Mouse (Mus musculus) myocyte (in vitro differentiated cells): ENCODE data around the gene Atp1b2. TPM values are rescaled to one million over a fixed set of nuclear protein-coding genes. Genes with fewer than 3 reads are reported as not detected.
"Not testable (repeated sequence)": the region's sequence is repeated elsewhere in the genome, so short reads cannot be mapped to it uniquely, and the experiment has no call there.

Experiments used
- H3K27me3 ChIP-seq: one replicate; pipeline ENCODE4 v1.6.1; 2011; ENCODE audit not compliant: control insufficient read depth, insufficient read depth, insufficient read length
- H3K36me3 ChIP-seq: one replicate; pipeline ENCODE4 v1.6.1; 2011; ENCODE audit not compliant: control insufficient read depth, insufficient read depth
- H3K4me2 ChIP-seq: one replicate; pipeline ENCODE4 v1.6.1; 2011; ENCODE audit warnings: low read depth, control low read depth
- H3K4me3 ChIP-seq: one replicate; pipeline ENCODE4 v1.5.1; 2011; ENCODE audit warnings: mild to moderate bottlenecking, control low read depth, moderate library complexity
- H3K79me2 ChIP-seq: one replicate; pipeline ENCODE4 v1.6.1; 2011; ENCODE audit not compliant: control insufficient read depth, insufficient read depth
- H3ac ChIP-seq: one replicate; pipeline ENCODE4 v1.6.1; 2011; ENCODE audit not compliant: control insufficient read depth, insufficient read length
- CEBPB ChIP-seq: IDR thresholded peaks from 2 replicates; pipeline ENCODE4 v1.6.1; 2011; ENCODE audit warnings: mild to moderate bottlenecking, moderate library complexity; ENCODE audit not compliant: poor library complexity, insufficient read depth, severe bottlenecking
- E2F4 ChIP-seq: IDR thresholded peaks from one replicate; pipeline ENCODE4 v1.6.1; 2011; ENCODE audit warnings: mild to moderate bottlenecking, control low read depth, moderate library complexity; ENCODE audit not compliant: insufficient read depth
- MAX ChIP-seq: IDR thresholded peaks from one replicate; pipeline ENCODE4 v1.6.1; 2011; ENCODE audit warnings: low read depth, mild to moderate bottlenecking, control low read depth
- MYOD1 ChIP-seq, 3 experiments: IDR thresholded peaks; one replicate each; pipeline ENCODE4 v1.6.1; 2011; ENCODE audit warnings: control low read depth in 2 of 3, low read depth in 2 of 3, mild to moderate bottlenecking in 2 of 3, moderate library complexity in 1 of 3; ENCODE audit not compliant: insufficient read length in 2 of 3, control insufficient read depth in 1 of 3
- MYOG ChIP-seq, 3 experiments: IDR thresholded peaks; one replicate each; pipeline ENCODE4 v1.6.1; 2011; ENCODE audit warnings: control low read depth in 2 of 3, low read depth in 2 of 3, mild to moderate bottlenecking in 2 of 3; ENCODE audit not compliant: insufficient read length in 2 of 3, control insufficient read depth in 1 of 3, insufficient read depth in 1 of 3
- POLR2A ChIP-seq: IDR thresholded peaks from one replicate; pipeline ENCODE4 v1.6.1; 2011; ENCODE audit warnings: low read depth, mild to moderate bottlenecking, control low read depth, moderate library complexity; ENCODE audit not compliant: insufficient read length
- POLR2AphosphoS2 ChIP-seq: IDR thresholded peaks from one replicate; pipeline ENCODE4 v1.6.1; 2011; ENCODE audit warnings: low read depth, control low read depth; ENCODE audit not compliant: insufficient read length
- REST ChIP-seq: IDR thresholded peaks from one replicate; pipeline ENCODE4 v1.6.1; 2011; ENCODE audit warnings: mild to moderate bottlenecking, control low read depth, moderate library complexity; ENCODE audit not compliant: insufficient read depth, insufficient read length
- SRF ChIP-seq: IDR thresholded peaks from one replicate; pipeline ENCODE4 v1.6.1; 2011; ENCODE audit warnings: low read depth; ENCODE audit not compliant: control insufficient read depth, insufficient read length
- TCF12 ChIP-seq: IDR thresholded peaks from one replicate; pipeline ENCODE4 v1.6.1; 2011; ENCODE audit warnings: mild to moderate bottlenecking, control low read depth; ENCODE audit not compliant: poor library complexity, insufficient read depth, severe bottlenecking
- TCF3 ChIP-seq: IDR thresholded peaks from one replicate; pipeline ENCODE4 v1.6.1; 2011; ENCODE audit warnings: low read depth, control low read depth; ENCODE audit not compliant: insufficient read length
- USF1 ChIP-seq: IDR thresholded peaks from one replicate; pipeline ENCODE4 v1.6.1; 2011; ENCODE audit warnings: low read depth, mild to moderate bottlenecking, control low read depth, moderate library complexity
- polyA plus RNA-seq: library from polyadenylated mRNA; unstranded; fragments of >200 nt; fragmentation: generic; extraction: Trizol; gene quantifications from one replicate; pipeline ENCODE4 v1.2.1, GENCODE M21; 2012; ENCODE audit warnings: missing spikeins

Gene Atp1b2
- polyA plus RNA-seq, 1 experiment = 6.6 TPM

- Histone ChIP-seq H3K27me3 (no peaks in the 10 kb centered on the region), H3K79me2 (peaks cover 47% of the 10 kb centered on the region), H3ac (peak overlapping the region; percentile 34), H3K36me3 (no peaks in the 10 kb centered on the region), H3K4me3 (peak overlapping the region; percentile 58), H3K4me2 (peak overlapping the region; percentile 95)
- TF ChIP-seq MYOG (IDR thresholded peaks at IDR 0.05; ENCODE audit: control insufficient read depth in 1 of 3, insufficient read depth in 1 of 3, insufficient read length in 2 of 3, low read depth in 2 of 3) = peak in 1 of 3 experiments; percentile 12
- TF ChIP-seq MYOD1 (IDR thresholded peaks at IDR 0.05; ENCODE audit: control insufficient read depth in 1 of 3, insufficient read length in 2 of 3, low read depth in 2 of 3) = peak in 1 of 3 experiments; percentile 38
- TF ChIP-seq TCF12 = no peak
These were observed 27.6 kb upstream of the Atp1b2 start for GRCm38 (mm10) chr11:69633128-69633866.

DNA sequence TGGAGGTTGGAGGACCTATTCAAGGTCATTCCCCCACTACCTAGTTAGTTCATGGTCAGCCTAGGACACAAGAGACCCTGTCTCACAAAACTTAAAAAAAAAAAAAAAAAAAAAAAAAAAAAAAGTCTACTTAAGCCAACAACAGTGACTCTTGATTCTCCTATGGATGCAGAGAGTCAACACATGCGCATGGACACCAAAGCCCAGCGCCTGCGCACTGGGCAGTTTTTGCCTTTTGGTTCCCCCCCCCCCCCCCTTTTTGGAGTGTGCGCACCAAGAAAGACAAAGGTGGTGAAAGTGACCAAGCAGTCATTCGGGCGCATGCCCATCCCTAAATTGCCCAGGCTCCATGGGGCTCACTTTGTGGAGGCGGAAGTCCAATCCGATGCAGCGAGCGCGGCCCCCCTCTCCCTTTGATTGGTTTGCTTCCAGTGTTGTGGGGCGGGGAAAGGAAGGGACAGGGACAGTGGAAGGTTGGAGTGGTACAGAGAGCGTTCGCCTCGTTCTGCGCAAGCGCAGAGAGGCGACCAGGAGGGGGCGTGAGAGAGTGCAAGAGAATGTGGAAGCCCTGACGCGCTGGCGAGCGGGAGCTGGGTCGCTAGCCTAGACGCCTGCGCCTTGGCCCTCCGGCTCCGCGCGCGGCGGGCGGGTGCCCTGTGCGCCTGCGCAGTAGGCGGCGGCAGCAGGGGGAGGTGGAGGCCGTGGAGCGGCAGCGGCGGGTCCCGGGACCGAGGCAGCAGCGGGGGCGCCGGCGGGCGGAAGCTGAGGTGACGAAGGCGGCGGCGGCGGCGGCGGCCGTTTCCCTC, 26.7 kb upstream of the Atp1b2 start, which contains the start of gene Fxr2:
TSS of gene Fxr2 (plus strand) at position 707 of the 806 bp plus-strand sequence.
- H3K79me2 ChIP-seq = peaks cover 43% of the 10 kb centered on the region
- H3K4me2 ChIP-seq = peak within 1 kb of the TSS; percentile 95
- peak within 1 kb of the TSS; percentile 58 for H3K4me3 ChIP-seq
- no peaks in the 10 kb centered on the region for H3K36me3 ChIP-seq
- no peaks in the 10 kb centered on the region for H3K27me3 ChIP-seq
- H3ac ChIP-seq = peak within 1 kb of the TSS; percentile 34
- TF ChIP-seq POLR2AphosphoS2 (peak; percentile 89), E2F4 (no peak), POLR2A (peak; percentile 85), TCF3 (no peak)

DNA sequence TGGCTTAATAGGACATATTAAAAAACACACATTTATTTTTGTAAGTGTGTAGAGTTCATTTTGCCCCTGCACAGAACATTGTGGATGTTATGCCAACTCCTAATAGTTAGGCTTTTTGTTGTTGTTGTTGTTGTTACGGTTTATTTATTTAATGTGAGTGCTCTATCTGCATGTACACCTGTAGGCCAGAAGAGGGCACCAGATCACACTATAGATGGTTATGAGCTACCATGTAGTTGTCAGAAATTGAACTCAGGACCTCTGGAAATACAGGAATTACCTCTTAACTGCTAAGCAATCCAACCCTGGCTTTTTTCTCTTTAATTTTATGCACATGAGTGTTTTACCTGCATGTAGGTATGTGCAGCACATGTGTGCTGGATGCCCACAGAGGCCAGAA, 24.1 kb upstream of the Atp1b2 start:
- Histone ChIP-seq H3K4me3 (no peak overlapping the region), H3K36me3 (no peaks in the 10 kb centered on the region), H3ac (no peak overlapping the region), H3K27me3 (no peaks in the 10 kb centered on the region), H3K4me2 (no peak overlapping the region), H3K79me2 (peaks cover 16% of the 10 kb centered on the region)
- no peak for TF ChIP-seq POLR2A
- TF ChIP-seq MAX = no peak
- no peak for TF ChIP-seq E2F4
- TF ChIP-seq SRF = no peak
- no peak for TF ChIP-seq MYOD1 (IDR thresholded peaks at IDR 0.05; ENCODE audit: control insufficient read depth in 1 of 3, insufficient read length in 2 of 3, low read depth in 2 of 3)
- TF ChIP-seq USF1 = no peak
- TF ChIP-seq TCF3 = no peak
- TF ChIP-seq CEBPB = no peak
- TF ChIP-seq POLR2AphosphoS2 = no peak
- TF ChIP-seq MYOG (IDR thresholded peaks at IDR 0.05; ENCODE audit: control insufficient read depth in 1 of 3, insufficient read depth in 1 of 3, insufficient read length in 2 of 3, low read depth in 2 of 3) = no peak
- no peak for TF ChIP-seq TCF12
- no peak for TF ChIP-seq REST

GRCm38 (mm10) chr11:69628286-69628685, 22.5 kb upstream of the Atp1b2 start:
- TF ChIP-seq POLR2AphosphoS2 (no peak), MYOG (IDR thresholded peaks at IDR 0.05; ENCODE audit: control insufficient read depth in 1 of 3, insufficient read depth in 1 of 3, insufficient read length in 2 of 3, low read depth in 2 of 3) (peak in 1 of 3 experiments; percentile 8)
- H3K36me3 ChIP-seq = no peaks in the 10 kb centered on the region
- peaks cover 1% of the 10 kb centered on the region for H3K79me2 ChIP-seq
- H3K4me3 ChIP-seq = no peak overlapping the region
- no peaks in the 10 kb centered on the region for H3K27me3 ChIP-seq
- peak overlapping the region; percentile 48 for H3K4me2 ChIP-seq
- no peak overlapping the region for H3ac ChIP-seq

GRCm38 (mm10) chr11:69624339-69624738, 18.6 kb upstream of the Atp1b2 start:
- H3K4me2 ChIP-seq, H3K36me3 ChIP-seq, H3K27me3 ChIP-seq, H3K4me3 ChIP-seq, H3K79me2 ChIP-seq, H3ac ChIP-seq: not testable (repeated sequence)
